Mouse (Mus musculus): ENCODE results near the gene Ralb. TPM values are rescaled to one million over a fixed set of nuclear protein-coding genes. Genes with fewer than 3 reads are reported as not detected.

The Ralb gene
- polyA plus RNA-seq, 1 experiment from 2014 or later, result 65.3 TPM

- 96% methylated on average over 9 of the region's 9 CpGs for WGBS
- H3K27me3 ChIP-seq (replicated peaks), result no peaks in the 10 kb centered on the region
Measured at GRCm38 (mm10) chr1:119438105-119438637, 66.4 kb downstream of the Ralb start.

GRCm38 (mm10) chr1:119437401-119437800 is 67.2 kb downstream of the Ralb start:
- Histone ChIP-seq H3K9ac (replicated peaks) (no peak overlapping the region), H3K4me3 (replicated peaks) (no peak overlapping the region), H3K9me3 (replicated peaks) (no peaks in the 10 kb centered on the region), H3K4me2 (no peak overlapping the region), H3K27ac (replicated peaks) (no peak overlapping the region), H3K36me3 (no peaks in the 10 kb centered on the region), H3K4me1 (no peaks in the 10 kb centered on the region), H3K27me3 (replicated peaks) (no peaks in the 10 kb centered on the region)
- 60% methylated on average over 6 of the region's 6 CpGs for WGBS
- ATAC-seq (ENCODE audit: low FRiP score), result no peak

More at GRCm38 (mm10) chr1:119438105-119438637, 66.4 kb downstream of the Ralb start:
- H3K9ac ChIP-seq (replicated peaks), result no peak overlapping the region
- no peak overlapping the region for H3K4me3 ChIP-seq (replicated peaks)
- no peaks in the 10 kb centered on the region for H3K9me3 ChIP-seq (replicated peaks)
- no peak for ATAC-seq (ENCODE audit: low FRiP score)
- no peak overlapping the region for H3K27ac ChIP-seq (replicated peaks)
- H3K4me2 ChIP-seq, result no peak overlapping the region
- H3K36me3 ChIP-seq, result no peaks in the 10 kb centered on the region
- H3K4me1 ChIP-seq, result no peaks in the 10 kb centered on the region

- H3K27me3 ChIP-seq (replicated peaks), result peaks cover 45% of the 10 kb centered on the region
- H3K27ac ChIP-seq (replicated peaks), result no peak overlapping the region
- H3K9me3 ChIP-seq (replicated peaks), result no peaks in the 10 kb centered on the region
- peaks cover 44% of the 10 kb centered on the region for H3K4me1 ChIP-seq
- H3K9ac ChIP-seq (replicated peaks), result no peak overlapping the region
- H3K4me2 ChIP-seq, result no peak overlapping the region
- H3K36me3 ChIP-seq, result no peaks in the 10 kb centered on the region
- 22% methylated on average over 6 of the region's 6 CpGs for WGBS
- no peak for ATAC-seq (ENCODE audit: low FRiP score)
- H3K4me3 ChIP-seq (replicated peaks), result no peak overlapping the region
Measured at GRCm38 (mm10) chr1:119424141-119424860, 80.3 kb downstream of the Ralb start.

GRCm38 (mm10) chr1:119423510-119423909 is 81.1 kb downstream of the Ralb start:
- Histone ChIP-seq H3K4me3 (replicated peaks) (no peak overlapping the region), H3K9ac (replicated peaks) (no peak overlapping the region), H3K4me2 (peak overlapping the region; percentile 26), H3K9me3 (replicated peaks) (no peaks in the 10 kb centered on the region), H3K27ac (replicated peaks) (no peak overlapping the region), H3K27me3 (replicated peaks) (peaks cover 52% of the 10 kb centered on the region), H3K36me3 (no peaks in the 10 kb centered on the region), H3K4me1 (peaks cover 52% of the 10 kb centered on the region)
- ATAC-seq (ENCODE audit: low FRiP score), result no peak
- WGBS, result 5% methylated on average over 14 of the region's 14 CpGs

- H3K4me1 ChIP-seq, result peaks cover 59% of the 10 kb centered on the region
Measured at GRCm38 (mm10) chr1:119422460-119423015, 82.1 kb downstream of the Ralb start.

GRCm38 (mm10) chr1:119421576-119422421 is 82.8 kb downstream of the Ralb start, which contains the start of gene Inhbb:
Gene Inhbb (minus strand): TSS chr1:119422248.
- H3K9ac ChIP-seq (replicated peaks), result peak within 1 kb of the TSS; percentile 53
- H3K9me3 ChIP-seq (replicated peaks), result no peaks in the 10 kb centered on the region
- H3K27ac ChIP-seq (replicated peaks), result peak within 1 kb of the TSS; percentile 68
- 0% methylated on average over 52 of the region's 92 CpGs for WGBS
- ATAC-seq (ENCODE audit: low FRiP score), result peak; percentile 45
- peak within 1 kb of the TSS; percentile 98 for H3K4me2 ChIP-seq
- H3K4me3 ChIP-seq (replicated peaks), result peak within 1 kb of the TSS; percentile 60
- H3K4me1 ChIP-seq, result peaks cover 65% of the 10 kb centered on the region
- peaks cover 68% of the 10 kb centered on the region for H3K27me3 ChIP-seq (replicated peaks)
- H3K36me3 ChIP-seq, result no peaks in the 10 kb centered on the region

More at GRCm38 (mm10) chr1:119422460-119423015, 82.1 kb downstream of the Ralb start:
- Histone ChIP-seq H3K4me3 (replicated peaks) (peak overlapping the region; percentile 60), H3K27ac (replicated peaks) (peak overlapping the region; percentile 68; the same call in 1 of the 2 replicates), H3K27me3 (replicated peaks) (peaks cover 62% of the 10 kb centered on the region), H3K9ac (replicated peaks) (peak overlapping the region; percentile 53), H3K9me3 (replicated peaks) (no peaks in the 10 kb centered on the region), H3K36me3 (no peaks in the 10 kb centered on the region), H3K4me2 (peak overlapping the region; percentile 98)
- under 1% methylated on average over 30 of the region's 32 CpGs for WGBS
- ATAC-seq (ENCODE audit: low FRiP score), result peak; percentile 1; the same call in 1 of the 2 replicates

- H3K27ac ChIP-seq (replicated peaks), result peak overlapping the region; percentile 68
- H3K4me1 ChIP-seq, result peaks cover 66% of the 10 kb centered on the region
- peak overlapping the region; percentile 53 for H3K9ac ChIP-seq (replicated peaks)
- no peaks in the 10 kb centered on the region for H3K9me3 ChIP-seq (replicated peaks)
- peak overlapping the region; percentile 98 for H3K4me2 ChIP-seq
- peak overlapping the region; percentile 60 for H3K4me3 ChIP-seq (replicated peaks)
- H3K27me3 ChIP-seq (replicated peaks), result peaks cover 73% of the 10 kb centered on the region
- peak; percentile 26 for ATAC-seq (ENCODE audit: low FRiP score)
- WGBS, result 1% methylated on average over 20 of the region's 78 CpGs
- no peaks in the 10 kb centered on the region for H3K36me3 ChIP-seq
Measured at GRCm38 (mm10) chr1:119420984-119421575, 83.5 kb downstream of the Ralb start.

Other genes starting within 250 kb of the Ralb start
- gene Inhbb, start 82.5 kb downstream of the Ralb start, polyA plus RNA-seq (2015; fragmentation: Nextera tagmentation; extraction: Ambion mirVana), result 2.1 and 2.4 TPM in 2 replicates
- 17.5 and 18.6 TPM in 2 replicates for gene Tmem185b, start 21.4 kb upstream of the Ralb start, polyA plus RNA-seq (2015; fragmentation: Nextera tagmentation; extraction: Ambion mirVana)
- 17.1 and 26.0 TPM in 2 replicates for gene Epb41l5, start 144.2 kb upstream of the Ralb start, polyA plus RNA-seq (2015; fragmentation: Nextera tagmentation; extraction: Ambion mirVana)

Data from neural tube, embryonic 15.5 days (tissue).